Mouse (Mus musculus): ENCODE data around the gene Aldh3a1. TPM values are rescaled to one million over a fixed set of nuclear protein-coding genes. Genes with fewer than 3 reads are reported as not detected.

Gene Aldh3a1
- not detected for total RNA-seq (2023)

DNA sequence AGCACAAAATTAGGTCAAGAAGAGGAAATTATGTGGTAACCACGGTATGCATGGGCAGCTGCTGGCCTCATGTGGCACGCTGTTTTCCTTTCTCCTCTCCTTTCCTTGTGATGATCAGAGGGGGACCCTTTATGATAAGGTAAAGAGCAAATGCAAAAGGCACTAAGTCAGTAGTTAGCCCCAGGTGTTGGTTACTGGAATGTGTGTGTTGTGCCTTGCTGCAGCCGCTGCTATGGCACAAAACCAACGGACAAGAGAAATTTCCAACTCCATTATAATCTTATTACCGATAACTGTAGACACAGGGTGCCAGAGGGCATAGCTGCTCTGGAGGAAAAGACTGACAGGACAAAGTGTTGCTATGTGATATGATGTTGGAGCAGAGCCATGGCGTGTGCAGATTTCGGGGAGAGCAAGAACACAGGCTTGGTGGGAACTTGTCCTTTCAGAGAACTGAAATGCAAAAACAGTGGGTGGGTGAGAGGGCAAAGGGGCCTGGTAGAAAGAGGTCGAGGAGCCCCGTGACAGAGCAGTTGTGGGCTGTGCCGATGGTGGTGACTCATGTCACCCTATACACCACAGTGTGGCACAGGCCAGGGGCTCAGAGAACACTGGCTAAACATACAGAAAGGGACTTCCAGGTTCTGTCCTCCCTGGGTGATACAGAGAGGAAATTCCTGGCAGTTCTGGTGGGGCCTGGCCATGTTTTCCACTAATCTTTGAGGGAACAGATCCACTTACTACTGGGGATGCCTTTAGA lies at the start of gene Aldh3a1:
Gene Aldh3a1, plus strand, starts transcription at position 51 of the 760 bp plus-strand sequence.

DNA sequence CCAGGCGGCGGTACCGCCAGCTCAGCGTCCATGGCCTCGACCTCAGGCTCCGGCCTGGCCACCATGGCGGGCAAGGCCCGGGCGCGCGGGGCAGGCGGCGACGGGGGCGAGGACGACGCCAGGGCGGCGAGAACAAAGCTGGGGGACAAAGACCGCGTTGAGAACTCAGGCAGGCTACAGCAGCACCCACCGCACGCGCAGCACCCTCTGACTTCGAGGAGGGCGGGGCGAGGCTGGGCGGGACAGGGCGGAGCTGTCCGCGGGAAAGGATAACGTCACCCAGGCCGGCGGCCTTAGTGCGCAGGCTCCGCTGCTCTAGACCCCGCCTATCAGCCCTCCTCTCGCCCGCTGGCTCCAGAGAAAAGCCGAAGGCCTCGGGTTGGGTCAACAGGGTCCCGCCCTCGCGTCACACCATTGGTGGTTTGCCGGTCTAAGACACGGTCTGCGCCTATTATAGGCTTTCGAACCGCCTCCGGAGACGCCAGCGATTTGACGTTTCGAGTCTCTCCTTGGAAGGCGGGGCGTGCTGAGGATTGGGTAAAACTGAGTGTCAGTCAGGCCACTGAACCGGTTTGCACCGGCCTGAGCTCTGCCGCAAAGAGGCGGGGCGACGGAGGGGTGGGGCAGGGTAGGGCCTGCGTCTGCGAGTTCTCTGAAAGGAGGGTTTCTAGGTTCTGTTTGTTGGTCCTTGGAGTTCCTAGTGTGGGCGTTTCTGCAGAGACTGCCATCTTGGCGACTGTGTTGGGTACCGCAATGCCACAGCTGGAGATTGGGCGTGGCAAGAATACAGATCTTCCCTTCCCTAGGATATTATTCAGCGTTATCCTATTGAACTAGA lies 32.3 kb upstream of the Aldh3a1 start, which contains the start of gene Usp22:
Gene Usp22, minus strand, starts transcription at position 235 of the 838 bp plus-strand sequence.

DNA sequence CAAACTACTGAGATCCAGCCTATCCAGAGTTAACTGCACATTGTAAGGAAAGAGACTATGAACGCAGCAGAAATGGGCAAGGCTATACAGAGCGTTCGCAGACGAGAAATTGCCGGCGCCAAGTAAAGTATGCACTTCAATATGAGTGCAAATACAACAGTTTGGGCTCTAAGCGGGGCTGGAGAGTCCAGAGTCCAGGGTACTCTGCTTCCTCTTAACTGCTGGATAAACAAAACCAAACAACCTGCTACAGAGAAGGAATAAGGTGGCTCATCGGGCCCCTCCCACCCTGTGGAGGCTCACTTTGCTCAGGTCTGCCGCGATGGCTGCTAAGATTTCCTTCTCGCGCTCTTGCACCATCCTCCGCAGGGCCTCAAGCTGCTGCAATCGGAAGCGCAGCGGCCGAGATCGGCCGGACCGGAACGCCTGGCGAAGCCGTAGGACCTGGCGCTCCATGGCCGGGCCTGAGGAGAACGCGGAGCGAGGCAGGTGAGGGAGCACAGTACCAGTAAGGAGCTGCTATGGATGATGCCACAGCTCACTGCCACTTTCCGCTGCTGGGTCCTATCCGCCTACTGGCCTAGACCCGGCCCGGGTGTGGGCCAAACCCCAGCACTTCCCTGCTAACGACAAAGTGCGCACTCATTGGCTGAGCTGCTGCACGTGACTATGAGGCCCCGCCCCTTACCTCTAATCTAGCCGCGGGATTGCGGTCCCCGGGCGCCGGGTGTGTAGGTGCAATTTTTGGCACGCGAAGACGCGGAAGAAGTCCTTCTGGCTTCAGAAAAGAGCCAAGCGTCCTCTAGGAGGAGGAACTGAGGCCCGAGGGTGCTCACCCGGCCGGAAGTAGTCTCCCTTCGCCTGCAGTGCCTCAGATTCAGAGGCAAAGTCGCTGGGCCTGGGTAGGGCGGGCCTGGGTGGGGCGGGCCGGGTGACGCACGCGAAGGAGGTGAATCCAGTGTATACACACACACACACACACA lies 59.5 kb downstream of the Aldh3a1 start, which contains the start of gene Aldh3a2:
Gene Aldh3a2, minus strand, starts transcription at position 914 of the 983 bp plus-strand sequence.

Other genes starting within 250 kb of the Aldh3a1 start
- gene Kcnj12, start 185.0 kb upstream of the Aldh3a1 start, total RNA-seq (2023): not detected
- gene Tnfrsf13b, start 80.8 kb upstream of the Aldh3a1 start, total RNA-seq (2023): 23.4 TPM
- 98.3 TPM for gene Usp22, start 32.5 kb upstream of the Aldh3a1 start, total RNA-seq (2023)
- 52.3 TPM for gene Aldh3a2, start 59.9 kb downstream of the Aldh3a1 start, total RNA-seq (2023)
- not detected for gene Slc47a2, start 135.3 kb downstream of the Aldh3a1 start, total RNA-seq (2023)
- gene Slc47a1, start 170.8 kb downstream of the Aldh3a1 start, total RNA-seq (2023): not detected
- not detected for gene Rnf112, start 246.6 kb downstream of the Aldh3a1 start, total RNA-seq (2023)